In genomic region chr11:97548757-97549156, GRCm38 (mm10) we compare ENCODE assay signal across 16 mouse cellular contexts. TPM values are rescaled to one million over a fixed set of nuclear protein-coding genes. Genes with fewer than 3 reads are reported as not detected.
DNase-seq lines count a peak whose midpoint lies in the region; ATAC-seq and TF ChIP-seq lines count a peak whose summit lies in the region.
"Had no signal": no experiment of that assay in that cellular context is flagged by ENCODE, and none has a peak within 500 bp of the region (broad histone marks: within the 10 kb centered on the region; RNA-seq: fewer than 3 reads in every experiment).

No protein-coding gene starts in this region.

- H3K4me2 ChIP-seq in hindbrain, embryonic 13.5 days: no peak overlapping the region
- no peak overlapping the region for H3K4me2 ChIP-seq in hindbrain, embryonic 11.5 days (replicated peaks; ENCODE audit: low read depth, low read length)
- H3K4me2 ChIP-seq in midbrain, postnatal 0 days (ENCODE audit: low read depth, low read length, poor library complexity, severe bottlenecking): no peak overlapping the region
- H3K4me2 ChIP-seq: embryonic facial prominence, embryonic 12.5 days; forebrain, embryonic 13.5 days; forebrain, embryonic 15.5 days had no signal

- no peak for TF ChIP-seq CTCF in cerebellum, adult 2 months (IDR thresholded peaks at IDR 0.05; ENCODE audit: borderline replicate concordance, insufficient read depth, low read depth, low read length)
- TF ChIP-seq CTCF in midbrain, postnatal 0 days (IDR thresholded peaks at IDR 0.05): no peak

- no peak for ATAC-seq in hindbrain, embryonic 13.5 days (ENCODE audit: low FRiP score)
- ATAC-seq in hindbrain, embryonic 11.5 days (ENCODE audit: low FRiP score): no peak
- ATAC-seq in midbrain, postnatal 0 days (ENCODE audit: low FRiP score): no peak
- ATAC-seq: forebrain, embryonic 13.5 days; forebrain, embryonic 15.5 days; forebrain, postnatal 0 days had no signal

- H3K4me1 ChIP-seq in cerebellum, adult 2 months (ENCODE audit: control insufficient read depth, insufficient read depth, low read length): peaks cover 67% of the 10 kb centered on the region
- H3K4me1 ChIP-seq in hindbrain, embryonic 13.5 days (replicated peaks): peaks cover 49% of the 10 kb centered on the region
- peaks cover 16% of the 10 kb centered on the region for H3K4me1 ChIP-seq in hindbrain, embryonic 11.5 days (replicated peaks; ENCODE audit: control insufficient read depth, insufficient read depth, low read length)
- H3K4me1 ChIP-seq in midbrain, embryonic 10.5 days: peaks cover 94% of the 10 kb centered on the region
- peaks cover 14% of the 10 kb centered on the region for H3K4me1 ChIP-seq in midbrain, postnatal 0 days (ENCODE audit: insufficient read depth, low read length)

- 70% methylated on average over 8 of the region's 8 CpGs for WGBS in cerebellum, adult 2 months
- 63% methylated on average over 8 of the region's 8 CpGs for WGBS in hindbrain, embryonic 13.5 days
- 44% methylated on average over 8 of the region's 8 CpGs for WGBS in hindbrain, embryonic 11.5 days
- 49% methylated on average over 8 of the region's 8 CpGs for WGBS in midbrain, embryonic 10.5 days
- 65% methylated on average over 8 of the region's 8 CpGs for WGBS in midbrain, postnatal 0 days

- no peak for DNase-seq in cerebellum, adult 2 months
- DNase-seq in cerebellum, adult 9-11 months: no peak
- no peak for DNase-seq in hindbrain, embryonic 11.5 days (ENCODE audit: low spot score)
- DNase-seq in midbrain, embryonic 10.5 days (ENCODE audit: low spot score): no peak
- no peak for DNase-seq in midbrain, postnatal 0 days (ENCODE audit: low spot score)
- no peak for DNase-seq in frontal cortex, postnatal 10 days (ENCODE audit: low spot score in 2 of 2)
- DNase-seq: adrenal gland, adult 2 months; adrenal gland, postnatal 10 days; adrenal gland, postnatal 25 days; forebrain, postnatal 0 days had no signal

- no peaks in the 10 kb centered on the region for H3K9me3 ChIP-seq in hindbrain, embryonic 13.5 days
- no peaks in the 10 kb centered on the region for H3K9me3 ChIP-seq in hindbrain, embryonic 11.5 days (ENCODE audit: control insufficient read depth, low read length)
- H3K9me3 ChIP-seq in midbrain, embryonic 10.5 days (replicated peaks): no peaks in the 10 kb centered on the region
- no peaks in the 10 kb centered on the region for H3K9me3 ChIP-seq in midbrain, postnatal 0 days (ENCODE audit: low read length)
- H3K9me3 ChIP-seq: embryonic facial prominence, embryonic 12.5 days; forebrain, embryonic 13.5 days; forebrain, embryonic 15.5 days had no signal

- TF ChIP-seq POLR2A in cerebellum, adult 2 months (IDR thresholded peaks at IDR 0.05; ENCODE audit: borderline replicate concordance, insufficient read depth, low read length): no peak

- no peaks in the 10 kb centered on the region for H3K27me3 ChIP-seq in cerebellum, adult 2 months (ENCODE audit: control insufficient read depth, insufficient read depth, low read length)
- H3K27me3 ChIP-seq in hindbrain, embryonic 13.5 days: peaks cover 84% of the 10 kb centered on the region
- peaks cover 48% of the 10 kb centered on the region for H3K27me3 ChIP-seq in hindbrain, embryonic 11.5 days (ENCODE audit: control insufficient read depth, insufficient read depth, low read length)
- peaks cover 100% of the 10 kb centered on the region for H3K27me3 ChIP-seq in midbrain, embryonic 10.5 days (ENCODE audit: low read depth, poor library complexity, severe bottlenecking)
- H3K27me3 ChIP-seq in midbrain, postnatal 0 days (ENCODE audit: insufficient read depth, low read length): no peaks in the 10 kb centered on the region; the same call in 1 of the 2 replicates
- H3K27me3 ChIP-seq: forebrain, embryonic 15.5 days had no signal

- H3K4me3 ChIP-seq in cerebellum, adult 2 months (replicated peaks; ENCODE audit: insufficient read depth, low read depth, low read length): no peak overlapping the region
- no peak overlapping the region for H3K4me3 ChIP-seq in hindbrain, embryonic 13.5 days
- no peak overlapping the region for H3K4me3 ChIP-seq in hindbrain, embryonic 11.5 days (ENCODE audit: low read depth, low read length)
- no peak overlapping the region for H3K4me3 ChIP-seq in midbrain, embryonic 10.5 days
- H3K4me3 ChIP-seq in midbrain, postnatal 0 days (ENCODE audit: low read depth, low read length): no peak overlapping the region
- H3K4me3 ChIP-seq: embryonic facial prominence, embryonic 12.5 days; forebrain, embryonic 13.5 days; forebrain, embryonic 15.5 days had no signal

- peaks cover 8% of the 10 kb centered on the region; the same call in 1 of the 2 replicates for H3K36me3 ChIP-seq in hindbrain, embryonic 13.5 days
- H3K36me3 ChIP-seq in hindbrain, embryonic 11.5 days (ENCODE audit: control insufficient read depth, insufficient read depth, low read length): no peaks in the 10 kb centered on the region
- H3K36me3 ChIP-seq in midbrain, embryonic 10.5 days: no peaks in the 10 kb centered on the region
- peaks cover 4% of the 10 kb centered on the region; the same call in 1 of the 2 replicates for H3K36me3 ChIP-seq in midbrain, postnatal 0 days (ENCODE audit: insufficient read depth, low read length)
- H3K36me3 ChIP-seq: embryonic facial prominence, embryonic 12.5 days had no signal

- H3K9ac ChIP-seq in hindbrain, embryonic 13.5 days: 0 out of 2 replicates have a peak overlapping the region, but pooled peaks have one; percentile 0
- H3K9ac ChIP-seq in hindbrain, embryonic 11.5 days (ENCODE audit: low read depth, low read length): no peak overlapping the region
- H3K9ac ChIP-seq in midbrain, postnatal 0 days (replicated peaks; ENCODE audit: low read length, poor library complexity, severe bottlenecking): no peak overlapping the region
- H3K9ac ChIP-seq: embryonic facial prominence, embryonic 12.5 days; forebrain, embryonic 13.5 days; forebrain, embryonic 15.5 days; forebrain, postnatal 0 days had no signal

- H3K27ac ChIP-seq in cerebellum, adult 2 months (ENCODE audit: insufficient read depth, low read length): peak overlapping the region; percentile 57; the same call in 1 of the 2 replicates
- no peak overlapping the region for H3K27ac ChIP-seq in hindbrain, embryonic 13.5 days
- H3K27ac ChIP-seq in hindbrain, embryonic 11.5 days (ENCODE audit: low read depth, low read length): no peak overlapping the region
- H3K27ac ChIP-seq in midbrain, embryonic 10.5 days (replicated peaks): peak overlapping the region; percentile 13; the same call in 1 of the 2 replicates
- H3K27ac ChIP-seq in midbrain, postnatal 0 days (ENCODE audit: low read depth, low read length): no peak overlapping the region
- H3K27ac ChIP-seq: embryonic facial prominence, embryonic 12.5 days; forebrain, embryonic 13.5 days; forebrain, embryonic 15.5 days had no signal

RNA-seq across cellular contexts. Expression of gene Srcin1, which starts 27.2 kb away (rescaled TPM):
- 127 and 142 TPM in 2 replicates for polyA plus RNA-seq in cerebellum, adult 2 months (2012; rRNA removed)
- 6.0 and 7.0 TPM in 2 replicates for polyA plus RNA-seq in hindbrain, embryonic 13.5 days (2015; fragmentation: Nextera tagmentation; extraction: Ambion mirVana)
- polyA plus RNA-seq in hindbrain, embryonic 11.5 days (2014; fragmentation: Nextera tagmentation; extraction: Ambion mirVana): 1.9 and 2.2 TPM in 2 replicates
- polyA plus RNA-seq in midbrain, embryonic 10.5 days (2016; fragmentation: Nextera tagmentation; extraction: Ambion mirVana): 0.89 and 1.6 TPM in 2 replicates
- total RNA-seq in midbrain, postnatal 0 days (2014; rRNA removed): 95.0 and 100 TPM in 2 replicates
- polyA plus RNA-seq in midbrain, postnatal 0 days (2015; fragmentation: Nextera tagmentation; extraction: Ambion mirVana): 13.1 and 14.0 TPM in 2 replicates
- total RNA-seq: common myeloid progenitor, adult 5-6 weeks had no signal

RNA-seq across cellular contexts. Expression of gene 4933428G20Rik, which starts 48.6 kb away (rescaled TPM):
- polyA plus RNA-seq in cerebellum, adult 2 months (2012; rRNA removed): not detected in 2 replicates
- 0.96 and 1.2 TPM in 2 replicates for polyA plus RNA-seq in hindbrain, embryonic 13.5 days (2015; fragmentation: Nextera tagmentation; extraction: Ambion mirVana)
- 0.20 TPM in 1 of 2 replicates, not detected in the other for polyA plus RNA-seq in hindbrain, embryonic 11.5 days (2014; fragmentation: Nextera tagmentation; extraction: Ambion mirVana)
- 0.25 and 0.28 TPM in 2 replicates for polyA plus RNA-seq in midbrain, embryonic 10.5 days (2016; fragmentation: Nextera tagmentation; extraction: Ambion mirVana)
- 0.28 TPM in 1 of 2 replicates, not detected in the other for total RNA-seq in midbrain, postnatal 0 days (2014; rRNA removed)
- polyA plus RNA-seq in midbrain, postnatal 0 days (2015; fragmentation: Nextera tagmentation; extraction: Ambion mirVana): 0.34 and 0.91 TPM in 2 replicates
- total RNA-seq: adrenal gland, postnatal 25 days; common myeloid progenitor, adult 5-6 weeks; MEL had no signal

Comparison
In these comparisons a context has a peak if more than half of its experiments do, and no peak if none do; other contexts are left out.
1. H3K27ac ChIP-seq: peak in cerebellum, adult 2 months (single experiment) and midbrain, embryonic 10.5 days (single experiment); none in hindbrain, embryonic 13.5 days (single experiment), hindbrain, embryonic 11.5 days (single experiment) and midbrain, postnatal 0 days (single experiment).